Mouse (Mus musculus): ENCODE results near the gene B3galnt1. TPM values are rescaled to one million over a fixed set of nuclear protein-coding genes. Genes with fewer than 3 reads are reported as not detected.
"Not testable (repeated sequence)": the region's sequence is repeated elsewhere in the genome, so short reads cannot be mapped to it uniquely, and the experiment has no call there.

B3galnt1 gene
- polyA plus RNA-seq, 1 experiment from 2014 or later, result 39.2 TPM

- Histone ChIP-seq H3K27me3 (ENCODE audit: control insufficient read depth, insufficient read depth, low read length) (no peaks in the 10 kb centered on the region), H3K27ac (ENCODE audit: low read length) (no peak overlapping the region), H3K4me1 (ENCODE audit: control insufficient read depth, insufficient read depth, low read length) (no peaks in the 10 kb centered on the region), H3K9ac (ENCODE audit: low read length) (no peak overlapping the region), H3K4me2 (ENCODE audit: low read depth, low read length) (no peak overlapping the region), H3K4me3 (replicated peaks; ENCODE audit: low read length) (no peak overlapping the region), H3K9me3 (replicated peaks; ENCODE audit: control insufficient read depth, low read length) (no peaks in the 10 kb centered on the region), H3K36me3 (ENCODE audit: control insufficient read depth, insufficient read depth, low read length) (no peaks in the 10 kb centered on the region; the same call in 1 of the 2 replicates)
- 91% methylated on average over 1 of the region's 1 CpGs for WGBS
- ATAC-seq (ENCODE audit: insufficient read depth, low FRiP score), result no peak
Measured at GRCm38 (mm10) chr3:69578791-69579190, 20.0 kb downstream of the B3galnt1 start.

DNA sequence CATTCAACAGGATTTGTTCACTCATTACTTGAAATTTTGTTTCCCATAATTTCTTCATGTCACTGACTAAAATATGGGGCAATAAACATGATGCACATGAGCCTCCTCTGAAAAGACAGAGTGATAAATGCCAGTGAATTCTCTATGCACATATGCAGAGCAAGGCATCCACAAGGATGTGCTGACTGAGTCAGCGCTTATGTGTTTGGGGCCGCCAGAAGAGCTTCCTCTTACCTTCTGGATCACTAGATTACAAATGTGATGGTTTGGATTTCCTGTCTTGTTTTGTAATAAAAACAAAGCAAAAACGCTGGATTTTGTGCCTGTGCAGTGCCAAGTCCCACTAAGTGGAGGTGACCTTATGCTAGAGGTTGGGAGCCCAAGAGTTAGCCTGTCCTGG, 22.0 kb downstream of the B3galnt1 start:
- H3K27me3 ChIP-seq (ENCODE audit: control insufficient read depth, insufficient read depth, low read length), result no peaks in the 10 kb centered on the region
- H3K4me1 ChIP-seq (ENCODE audit: control insufficient read depth, insufficient read depth, low read length), result no peaks in the 10 kb centered on the region
- H3K4me2 ChIP-seq (ENCODE audit: low read depth, low read length), result no peak overlapping the region
- H3K36me3 ChIP-seq (ENCODE audit: control insufficient read depth, insufficient read depth, low read length), result no peaks in the 10 kb centered on the region; the same call in 1 of the 2 replicates
- H3K9me3 ChIP-seq (replicated peaks; ENCODE audit: control insufficient read depth, low read length), result no peaks in the 10 kb centered on the region
- H3K9ac ChIP-seq (ENCODE audit: low read length), result no peak overlapping the region
- H3K27ac ChIP-seq (ENCODE audit: low read length), result no peak overlapping the region
- H3K4me3 ChIP-seq (replicated peaks; ENCODE audit: low read length), result no peak overlapping the region
- ATAC-seq (ENCODE audit: insufficient read depth, low FRiP score), result no peak
- 74% methylated on average over 3 of the region's 3 CpGs for WGBS

DNA sequence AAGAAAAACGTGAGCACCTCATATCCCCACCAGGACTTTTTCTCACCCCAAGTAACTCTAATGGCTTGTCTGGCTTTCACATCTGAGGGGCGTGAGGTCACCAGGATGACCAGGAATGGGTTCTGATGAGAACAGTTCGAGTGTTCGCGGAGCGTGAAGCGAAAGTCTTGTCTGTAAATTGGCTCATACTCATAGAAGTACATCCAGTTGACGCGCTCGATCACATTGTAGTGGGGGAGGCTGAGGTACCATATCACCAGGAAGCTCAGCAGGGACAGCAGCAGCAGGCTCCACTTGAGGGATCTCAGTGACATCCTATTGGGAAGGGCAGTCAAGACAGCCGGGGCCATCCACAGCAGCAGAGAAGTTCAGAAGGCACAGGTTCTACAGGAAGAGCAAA, 23.2 kb downstream of the B3galnt1 start:
- no peak overlapping the region for H3K4me2 ChIP-seq (ENCODE audit: low read depth, low read length)
- 93% methylated on average over 11 of the region's 11 CpGs for WGBS
- no peak for ATAC-seq (ENCODE audit: insufficient read depth, low FRiP score)

DNA sequence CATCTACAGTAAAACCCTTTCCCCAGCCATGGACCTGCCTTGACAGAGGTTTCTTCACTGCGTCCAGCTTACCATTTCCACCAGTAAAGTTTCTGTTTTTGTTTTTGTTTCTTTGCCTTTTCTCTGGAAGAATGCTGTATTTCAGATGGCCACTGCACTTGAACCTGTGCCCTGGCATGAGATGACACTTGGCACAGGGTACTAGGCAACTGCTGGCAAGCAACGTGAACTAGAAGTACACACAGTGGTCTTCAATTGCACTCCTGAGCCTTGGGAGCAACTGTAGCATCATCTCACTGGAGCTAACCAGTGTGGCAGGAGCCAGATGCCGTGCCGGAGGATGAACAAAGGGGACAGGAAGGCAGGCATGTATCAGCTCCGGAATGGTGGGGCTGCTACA, 26.2 kb downstream of the B3galnt1 start:
- H3K36me3 ChIP-seq (ENCODE audit: control insufficient read depth, insufficient read depth, low read length), result no peaks in the 10 kb centered on the region; the same call in 1 of the 2 replicates
- ATAC-seq (ENCODE audit: insufficient read depth, low FRiP score), result no peak
- H3K4me2 ChIP-seq (ENCODE audit: low read depth, low read length), result no peak overlapping the region
- H3K4me3 ChIP-seq (replicated peaks; ENCODE audit: low read length), result no peak overlapping the region
- no peak overlapping the region for H3K27ac ChIP-seq (ENCODE audit: low read length)
- no peaks in the 10 kb centered on the region for H3K4me1 ChIP-seq (ENCODE audit: control insufficient read depth, insufficient read depth, low read length)
- 94% methylated on average over 5 of the region's 5 CpGs for WGBS
- H3K27me3 ChIP-seq (ENCODE audit: control insufficient read depth, insufficient read depth, low read length), result no peaks in the 10 kb centered on the region
- no peaks in the 10 kb centered on the region for H3K9me3 ChIP-seq (replicated peaks; ENCODE audit: control insufficient read depth, low read length)
- no peak overlapping the region for H3K9ac ChIP-seq (ENCODE audit: low read length)

More for the DNA sequence above, 23.2 kb downstream of the B3galnt1 start:
- Histone ChIP-seq H3K9ac (ENCODE audit: low read length) (no peak overlapping the region), H3K36me3 (ENCODE audit: control insufficient read depth, insufficient read depth, low read length) (no peaks in the 10 kb centered on the region; the same call in 1 of the 2 replicates), H3K9me3 (replicated peaks; ENCODE audit: control insufficient read depth, low read length) (no peaks in the 10 kb centered on the region), H3K27ac (ENCODE audit: low read length) (no peak overlapping the region), H3K4me3 (replicated peaks; ENCODE audit: low read length) (no peak overlapping the region), H3K4me1 (ENCODE audit: control insufficient read depth, insufficient read depth, low read length) (no peaks in the 10 kb centered on the region), H3K27me3 (ENCODE audit: control insufficient read depth, insufficient read depth, low read length) (no peaks in the 10 kb centered on the region)

DNA sequence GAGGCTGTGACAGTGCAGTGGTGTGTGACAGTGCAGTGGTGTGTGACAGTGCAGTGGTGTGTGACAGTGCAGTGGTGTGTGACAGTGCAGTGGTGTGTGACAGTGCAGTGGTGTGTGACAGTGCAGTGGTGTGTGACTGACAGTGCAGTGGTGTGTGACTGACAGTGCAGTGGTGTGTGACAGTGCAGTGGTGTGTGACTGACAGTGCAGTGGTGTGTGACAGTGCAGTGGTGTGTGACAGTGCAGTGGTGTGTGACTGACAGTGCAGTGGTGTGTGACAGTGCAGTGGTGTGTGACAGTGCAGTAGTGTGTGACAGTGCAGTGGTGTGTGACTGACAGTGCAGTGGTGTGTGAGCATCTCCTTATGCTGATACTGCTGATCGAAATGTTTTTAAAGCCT, 33.2 kb downstream of the B3galnt1 start:
- H3K36me3 ChIP-seq (ENCODE audit: control insufficient read depth, insufficient read depth, low read length); H3K4me2 ChIP-seq (ENCODE audit: low read depth, low read length); H3K27ac ChIP-seq (ENCODE audit: low read length); H3K4me1 ChIP-seq (ENCODE audit: control insufficient read depth, insufficient read depth, low read length); H3K27me3 ChIP-seq (ENCODE audit: control insufficient read depth, insufficient read depth, low read length); ATAC-seq (ENCODE audit: insufficient read depth, low FRiP score); H3K4me3 ChIP-seq (replicated peaks; ENCODE audit: low read length); H3K9me3 ChIP-seq (replicated peaks; ENCODE audit: control insufficient read depth, low read length); H3K9ac ChIP-seq (ENCODE audit: low read length): not testable (repeated sequence)
- WGBS, result 97% methylated on average over 1 of the region's 1 CpGs

DNA sequence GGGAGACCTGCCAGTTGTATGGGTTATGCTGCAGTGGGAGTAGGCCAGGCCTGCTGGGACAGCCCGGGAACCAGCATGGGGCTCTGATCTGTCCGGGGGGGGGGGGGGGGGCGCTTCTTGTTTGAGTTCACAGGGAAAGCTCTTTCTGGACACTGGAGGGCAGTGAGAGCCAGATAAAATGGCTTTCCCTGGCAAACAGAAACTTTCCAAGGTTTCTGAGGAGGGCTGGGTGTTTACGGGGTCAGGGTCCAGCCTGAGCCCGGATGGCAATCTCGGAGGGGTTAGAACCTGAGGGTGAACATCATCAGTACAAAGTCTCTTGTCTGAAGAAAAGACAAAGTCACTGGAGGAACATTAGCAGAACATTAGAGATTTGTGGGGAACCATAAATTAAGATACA, 35.4 kb downstream of the B3galnt1 start:
- no peaks in the 10 kb centered on the region; the same call in 1 of the 2 replicates for H3K4me1 ChIP-seq (ENCODE audit: control insufficient read depth, insufficient read depth, low read length)
- WGBS, result 82% methylated on average over 6 of the region's 6 CpGs
- H3K9ac ChIP-seq (ENCODE audit: low read length), result no peak overlapping the region
- H3K9me3 ChIP-seq (replicated peaks; ENCODE audit: control insufficient read depth, low read length), result no peaks in the 10 kb centered on the region
- H3K4me2 ChIP-seq (ENCODE audit: low read depth, low read length), result no peak overlapping the region
- no peak for ATAC-seq (ENCODE audit: insufficient read depth, low FRiP score)
- no peaks in the 10 kb centered on the region for H3K36me3 ChIP-seq (ENCODE audit: control insufficient read depth, insufficient read depth, low read length)
- no peak overlapping the region for H3K27ac ChIP-seq (ENCODE audit: low read length)
- H3K4me3 ChIP-seq (replicated peaks; ENCODE audit: low read length), result no peak overlapping the region
- H3K27me3 ChIP-seq (ENCODE audit: control insufficient read depth, insufficient read depth, low read length), result no peaks in the 10 kb centered on the region

GRCm38 (mm10) chr3:69561686-69562085, 37.1 kb downstream of the B3galnt1 start:
- Histone ChIP-seq H3K9me3 (replicated peaks; ENCODE audit: control insufficient read depth, low read length) (no peaks in the 10 kb centered on the region), H3K27ac (ENCODE audit: low read length) (no peak overlapping the region), H3K4me1 (ENCODE audit: control insufficient read depth, insufficient read depth, low read length) (no peaks in the 10 kb centered on the region; the same call in 1 of the 2 replicates), H3K4me3 (replicated peaks; ENCODE audit: low read length) (no peak overlapping the region), H3K9ac (ENCODE audit: low read length) (no peak overlapping the region), H3K36me3 (ENCODE audit: control insufficient read depth, insufficient read depth, low read length) (no peaks in the 10 kb centered on the region), H3K4me2 (ENCODE audit: low read depth, low read length) (no peak overlapping the region), H3K27me3 (ENCODE audit: control insufficient read depth, insufficient read depth, low read length) (no peaks in the 10 kb centered on the region)
- 63% methylated on average over 5 of the region's 5 CpGs for WGBS
- no peak; the same call in 1 of the 2 replicates for ATAC-seq (ENCODE audit: insufficient read depth, low FRiP score)

DNA sequence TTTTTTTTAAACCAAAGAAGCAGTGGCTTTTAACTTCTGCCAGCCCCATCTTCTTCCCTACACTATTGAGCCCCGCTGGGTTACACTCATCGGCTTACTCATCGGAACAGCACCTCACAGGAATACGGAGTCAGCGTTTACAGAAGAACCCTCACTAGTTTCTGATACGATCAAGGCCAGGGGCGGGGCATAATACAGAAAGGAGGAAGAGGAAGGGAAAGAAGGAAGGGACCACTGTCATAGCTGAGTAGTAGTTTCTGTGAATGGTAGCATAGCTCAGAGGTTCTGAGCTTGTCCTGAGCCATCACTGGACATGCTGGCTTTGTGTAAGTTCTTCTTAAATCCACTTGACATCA, 38.8 kb downstream of the B3galnt1 start:
- 38% methylated on average over 7 of the region's 7 CpGs for WGBS
- Histone ChIP-seq H3K27ac (ENCODE audit: low read length) (no peak overlapping the region), H3K4me3 (replicated peaks; ENCODE audit: low read length) (no peak overlapping the region), H3K9me3 (replicated peaks; ENCODE audit: control insufficient read depth, low read length) (no peaks in the 10 kb centered on the region), H3K9ac (ENCODE audit: low read length) (no peak overlapping the region), H3K4me1 (ENCODE audit: control insufficient read depth, insufficient read depth, low read length) (no peaks in the 10 kb centered on the region; the same call in 1 of the 2 replicates), H3K27me3 (ENCODE audit: control insufficient read depth, insufficient read depth, low read length) (no peaks in the 10 kb centered on the region), H3K4me2 (ENCODE audit: low read depth, low read length) (no peak overlapping the region), H3K36me3 (ENCODE audit: control insufficient read depth, insufficient read depth, low read length) (no peaks in the 10 kb centered on the region)
- no peak for ATAC-seq (ENCODE audit: insufficient read depth, low FRiP score)

- H3K36me3 ChIP-seq (ENCODE audit: control insufficient read depth, insufficient read depth, low read length), result no peaks in the 10 kb centered on the region
- no peak overlapping the region for H3K9ac ChIP-seq (ENCODE audit: low read length)
- no peak overlapping the region for H3K4me2 ChIP-seq (ENCODE audit: low read depth, low read length)
- WGBS, result 51% methylated on average over 6 of the region's 6 CpGs
- no peaks in the 10 kb centered on the region for H3K9me3 ChIP-seq (replicated peaks; ENCODE audit: control insufficient read depth, low read length)
- H3K4me1 ChIP-seq (ENCODE audit: control insufficient read depth, insufficient read depth, low read length), result no peaks in the 10 kb centered on the region; the same call in 1 of the 2 replicates
- H3K27me3 ChIP-seq (ENCODE audit: control insufficient read depth, insufficient read depth, low read length), result no peaks in the 10 kb centered on the region
- no peak for ATAC-seq (ENCODE audit: insufficient read depth, low FRiP score)
- no peak overlapping the region for H3K27ac ChIP-seq (ENCODE audit: low read length)
- H3K4me3 ChIP-seq (replicated peaks; ENCODE audit: low read length), result no peak overlapping the region
Measured at GRCm38 (mm10) chr3:69559316-69559974, 39.3 kb downstream of the B3galnt1 start.

Measured in stomach, embryonic 16.5 days (tissue).